Mouse (Mus musculus): Measurements from ENCODE around the gene Npr3.
"Not testable (repeated sequence)": the region's sequence is repeated elsewhere in the genome, so short reads cannot be mapped to it uniquely, and the experiment has no call there.

The Npr3 gene

GRCm38 (mm10) chr15:11882508-11883205, 24.4 kb downstream of the Npr3 start:
- no peak for DNase-seq (ENCODE audit: inconsistent age in 2 of 2, low spot score in 1 of 2)

GRCm38 (mm10) chr15:11881822-11882221, 25.3 kb downstream of the Npr3 start:
- DNase-seq (ENCODE audit: inconsistent age in 2 of 2, low spot score in 1 of 2), result no peak

- DNase-seq (ENCODE audit: inconsistent age in 2 of 2, low spot score in 1 of 2), result no peak
Observed at GRCm38 (mm10) chr15:11878334-11878733, 28.8 kb downstream of the Npr3 start.

DNA sequence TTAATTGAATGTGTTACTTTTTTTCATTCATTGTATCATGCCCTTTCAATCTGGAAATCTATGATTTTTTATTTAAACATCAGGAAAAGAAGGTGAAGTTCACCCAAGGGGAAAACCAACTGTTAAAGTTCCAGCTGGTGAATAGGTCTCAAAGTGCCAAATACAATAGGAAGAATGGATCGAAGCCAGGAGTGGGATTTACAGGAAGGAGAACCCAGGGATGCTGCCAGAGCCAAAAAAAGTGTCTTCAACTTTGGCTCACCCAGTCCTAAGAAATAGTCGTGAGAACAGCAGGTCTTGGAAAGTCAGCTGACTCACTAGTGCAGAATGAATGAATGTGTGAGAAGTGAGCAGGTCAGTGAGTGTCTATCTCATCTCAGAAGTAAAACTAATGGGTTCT, 29.8 kb downstream of the Npr3 start:
- DNase-seq (ENCODE audit: inconsistent age in 2 of 2, low spot score in 1 of 2), result no peak

DNA sequence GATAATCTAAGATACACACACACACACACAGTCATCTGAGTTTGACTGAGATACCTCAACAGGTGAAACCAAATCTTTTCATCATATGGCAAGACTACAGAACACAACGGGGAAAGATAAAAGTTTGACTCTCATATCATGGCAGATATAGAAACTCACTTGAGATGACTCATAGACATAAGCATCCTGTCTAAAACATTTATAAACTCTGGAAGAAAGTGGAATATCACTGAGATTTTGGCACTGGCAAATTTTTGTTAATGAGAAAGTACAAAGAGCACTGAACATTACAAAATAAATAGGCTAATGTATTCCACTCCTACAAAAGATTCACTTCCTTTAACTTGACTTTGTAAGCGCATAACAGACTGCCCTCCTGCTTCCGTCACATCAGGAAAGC, 40.2 kb downstream of the Npr3 start:
- DNase-seq (ENCODE audit: inconsistent age in 2 of 2, low spot score in 1 of 2), result no peak

- DNase-seq (ENCODE audit: inconsistent age in 2 of 2, low spot score in 1 of 2), result no peak
Observed at GRCm38 (mm10) chr15:11863540-11863818, 43.6 kb downstream of the Npr3 start.

DNA sequence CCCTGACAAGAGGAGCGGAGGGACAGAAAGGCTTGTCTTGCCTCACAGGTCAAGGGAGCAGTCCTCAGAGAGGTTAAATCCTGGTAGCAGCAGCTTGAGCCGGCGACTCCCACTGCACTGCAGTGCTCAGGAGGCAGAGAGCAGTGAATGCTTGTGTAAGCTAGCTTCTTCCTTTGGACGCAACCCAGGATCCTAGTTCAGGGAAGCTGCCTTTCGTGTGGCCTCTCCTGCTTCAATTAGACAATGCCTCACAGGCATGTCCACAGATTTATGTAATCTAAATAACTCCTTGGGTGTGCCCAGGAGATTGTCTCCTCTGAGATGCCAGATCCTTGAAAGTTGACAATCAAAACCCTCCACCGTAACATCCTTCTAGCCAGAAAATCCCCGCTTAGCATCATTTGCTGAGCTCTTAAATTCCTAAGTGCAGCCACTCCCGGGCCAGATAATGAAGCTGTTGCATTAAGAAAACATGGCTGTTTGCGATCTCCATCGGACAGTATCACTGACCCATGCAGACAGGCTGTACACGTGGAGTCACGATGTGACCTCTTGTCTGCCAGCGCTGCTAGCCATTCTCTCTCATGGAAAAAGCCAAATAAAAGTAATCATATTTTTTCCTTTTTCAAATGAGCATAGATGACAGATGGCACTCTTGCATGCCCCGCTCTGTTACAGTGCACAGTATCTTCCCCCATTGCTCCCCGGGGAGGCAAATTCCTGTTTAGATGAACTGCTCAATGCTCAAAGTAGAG, 44.1 kb downstream of the Npr3 start:
- no peak for DNase-seq (ENCODE audit: inconsistent age in 2 of 2, low spot score in 1 of 2)

GRCm38 (mm10) chr15:11862253-11862652, 44.8 kb downstream of the Npr3 start:
- DNase-seq (ENCODE audit: inconsistent age in 2 of 2, low spot score in 1 of 2), result no peak

DNA sequence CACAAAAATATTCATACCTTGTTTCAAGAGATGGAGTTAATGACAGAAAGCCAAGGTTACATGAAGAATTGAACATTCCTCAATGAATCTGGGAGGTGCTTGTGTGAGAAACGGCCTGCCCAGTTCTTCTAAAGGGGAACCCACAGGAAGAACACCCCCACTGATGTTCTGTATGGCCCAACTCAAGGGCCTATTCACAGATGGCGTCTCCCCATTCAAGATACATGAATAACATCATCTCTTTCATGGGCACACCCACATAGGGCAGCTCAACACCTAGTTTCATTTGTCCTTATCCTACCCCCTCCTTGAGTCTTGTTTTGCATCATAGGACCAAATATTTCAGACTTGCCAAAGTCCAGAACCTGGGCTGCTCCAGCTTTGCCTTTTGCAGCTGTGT, 46.8 kb downstream of the Npr3 start:
- no peak for DNase-seq (ENCODE audit: inconsistent age in 2 of 2, low spot score in 1 of 2)

GRCm38 (mm10) chr15:11859829-11860228, 47.3 kb downstream of the Npr3 start:
- no peak for DNase-seq (ENCODE audit: inconsistent age in 2 of 2, low spot score in 1 of 2)

GRCm38 (mm10) chr15:11858411-11858810, 48.7 kb downstream of the Npr3 start:
- DNase-seq (ENCODE audit: inconsistent age in 2 of 2, low spot score in 1 of 2), result no peak

GRCm38 (mm10) chr15:11845204-11846062, 61.7 kb downstream of the Npr3 start:
- no peak for DNase-seq (ENCODE audit: inconsistent age in 2 of 2, low spot score in 1 of 2)

GRCm38 (mm10) chr15:11844115-11844514, 63.0 kb downstream of the Npr3 start:
- DNase-seq (ENCODE audit: inconsistent age in 2 of 2, low spot score in 1 of 2), result no peak

GRCm38 (mm10) chr15:11841828-11842227, 65.3 kb downstream of the Npr3 start:
- no peak for DNase-seq (ENCODE audit: inconsistent age in 2 of 2, low spot score in 1 of 2)

DNA sequence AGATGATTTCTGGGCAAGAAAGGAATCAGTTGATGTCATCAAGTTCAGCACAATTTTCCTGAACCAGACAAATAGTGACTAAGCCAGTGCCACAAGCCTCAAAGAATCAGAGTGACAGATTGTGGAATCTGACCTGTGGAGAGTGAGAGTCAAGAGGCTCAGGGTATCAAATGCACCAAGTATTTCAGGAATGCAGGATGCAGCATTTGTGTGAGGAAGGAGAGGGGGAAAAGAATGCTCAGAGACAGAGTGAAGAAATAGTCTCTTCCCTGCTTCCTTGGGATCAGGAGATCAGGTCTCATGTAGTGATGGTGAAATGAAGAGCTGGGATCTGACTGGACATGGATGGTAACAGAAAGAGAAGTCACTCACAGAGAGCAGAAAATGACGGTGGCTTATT, 71.2 kb downstream of the Npr3 start:
- no peak for DNase-seq (ENCODE audit: inconsistent age in 2 of 2, low spot score in 1 of 2)

- DNase-seq (ENCODE audit: inconsistent age in 2 of 2, low spot score in 1 of 2), result not testable (repeated sequence)
Observed at GRCm38 (mm10) chr15:11822347-11822746, 84.7 kb downstream of the Npr3 start.

- no peak for DNase-seq (ENCODE audit: inconsistent age in 2 of 2, low spot score in 1 of 2)
Observed at GRCm38 (mm10) chr15:11815551-11815950, 91.5 kb downstream of the Npr3 start.

GRCm38 (mm10) chr15:11803576-11803975, 103.5 kb downstream of the Npr3 start:
- DNase-seq (ENCODE audit: inconsistent age in 2 of 2, low spot score in 1 of 2), result no peak

DNA sequence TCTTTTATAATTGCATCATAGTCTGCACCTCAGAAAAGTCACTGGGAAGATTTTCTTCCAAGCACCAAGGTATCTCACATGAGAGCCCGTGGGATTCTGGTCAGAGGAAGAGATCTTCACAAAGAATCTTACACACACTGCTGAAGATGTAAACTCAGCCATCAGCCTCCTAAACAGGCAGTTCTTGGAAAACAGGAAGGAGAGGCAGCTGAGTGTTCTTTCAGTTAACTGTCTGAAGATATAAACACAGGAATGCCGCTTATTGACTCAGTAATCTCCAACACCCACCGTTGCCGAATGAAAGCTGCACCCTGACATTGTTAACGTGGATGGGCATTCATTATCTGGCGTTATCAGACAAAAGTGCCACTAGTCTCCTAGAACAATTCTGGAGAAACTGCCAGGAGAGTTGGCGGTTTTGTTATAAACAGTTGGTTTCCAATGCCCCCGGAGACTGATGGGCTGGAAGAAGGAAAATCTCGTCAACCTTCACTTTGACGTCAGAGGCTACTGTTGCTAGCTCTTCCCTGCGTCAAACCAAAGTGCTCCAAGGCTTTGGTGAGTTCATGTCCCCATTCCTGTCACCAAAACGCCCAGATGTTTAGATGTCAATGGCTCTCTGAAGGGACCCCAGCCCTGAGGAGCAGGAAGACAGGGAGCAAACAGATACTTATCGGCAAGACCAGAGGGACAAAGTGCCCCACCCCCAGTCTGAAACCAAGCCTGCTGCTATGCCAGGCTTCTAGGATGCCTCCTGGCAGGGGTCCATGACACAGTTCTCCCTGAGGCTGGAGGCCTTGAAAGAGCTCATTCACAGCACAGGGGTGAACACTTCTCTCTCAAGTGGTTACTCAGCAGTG, 105.0 kb downstream of the Npr3 start:
- peak; percentile 38 to 85 for DNase-seq (ENCODE audit: inconsistent age in 2 of 2, low spot score in 1 of 2)

DNA sequence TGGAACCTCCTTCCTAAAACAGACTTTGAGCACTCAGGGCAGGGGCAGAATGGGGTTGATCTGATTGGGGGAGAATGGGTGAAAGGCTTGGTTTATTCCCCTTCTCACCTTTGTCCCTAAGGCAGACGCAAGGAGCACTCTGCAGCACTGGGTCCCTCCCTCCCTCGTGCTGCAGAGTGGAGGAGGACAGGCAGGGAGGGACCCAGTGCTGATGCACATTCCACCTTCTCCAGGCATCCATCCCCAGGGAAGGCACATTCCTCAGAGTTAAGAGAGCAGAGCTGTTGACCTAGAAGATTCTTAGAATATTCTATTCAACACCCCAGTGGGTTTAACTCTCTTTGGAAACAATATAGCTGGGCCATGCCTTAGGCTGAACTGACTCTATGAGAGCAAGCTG, 112.5 kb downstream of the Npr3 start:
- no peak for DNase-seq (ENCODE audit: inconsistent age in 2 of 2, low spot score in 1 of 2)

All from adrenal gland, adult (tissue).